Mouse (Mus musculus) ovary, postnatal 14 days (tissue): ENCODE results near the gene Med13.
A peak's percentile ranks its signal among the peaks of the same experiment; 100 is the strongest.

Experiments
- DNase-seq: peaks from one replicate; pipeline ENCODE4 v3.0.0; 2022; ENCODE audit warnings: low spot score

Gene Med13

GRCm38 (mm10) chr11:86291714-86292113 is 65.7 kb downstream of the Med13 start:
- no peak for DNase-seq

- DNase-seq, result no peak
Measured at GRCm38 (mm10) chr11:86285729-86286128, 71.7 kb downstream of the Med13 start.

- no peak for DNase-seq
Measured at GRCm38 (mm10) chr11:86278442-86279102, 78.8 kb downstream of the Med13 start.

GRCm38 (mm10) chr11:86257460-86258076 is 99.8 kb downstream of the Med13 start, which contains the start of gene Ints2:
Gene Ints2, minus strand, starts transcription at chr11:86257575.
- peak; percentile 95 for DNase-seq

- DNase-seq, result no peak
Measured at GRCm38 (mm10) chr11:86257054-86257453, 100.3 kb downstream of the Med13 start.

- DNase-seq, result no peak
Measured at GRCm38 (mm10) chr11:86253342-86253741, 104.1 kb downstream of the Med13 start.

GRCm38 (mm10) chr11:86232446-86232845 is 125.0 kb downstream of the Med13 start:
- DNase-seq, result no peak

GRCm38 (mm10) chr11:86231781-86232350 is 125.5 kb downstream of the Med13 start:
- DNase-seq, result no peak

- DNase-seq, result no peak
Measured at GRCm38 (mm10) chr11:86226646-86227180, 130.7 kb downstream of the Med13 start.

- no peak for DNase-seq
Measured at GRCm38 (mm10) chr11:86225761-86226160, 131.6 kb downstream of the Med13 start.
